Mouse (Mus musculus) olfactory bulb, adult 2 months (tissue): ENCODE measurements at regions not wholly inside any gene's neighbourhood (a gene's known extent, or its start where the extent isn't known, plus 50 kb on each side); places are given as distances from the start of the nearest gene placed in this dataset.

Source experiments
- CTCF ChIP-seq: fragments of 200-500 bp; IDR thresholded peaks from 2 replicates; pipeline ENCODE4 v1.5.1; 2012; ENCODE audit warnings: low read depth, mild to moderate bottlenecking, low read length, moderate library complexity; ENCODE audit not compliant: insufficient read depth
- POLR2A ChIP-seq: fragments of 200-500 bp; IDR thresholded peaks from 2 replicates; pipeline ENCODE4 v1.6.1; 2012; ENCODE audit warnings: mild to moderate bottlenecking, low read depth, low read length, moderate library complexity; ENCODE audit not compliant: insufficient read depth

GRCm38 (mm10) chr12:109738911-109739310 lies 138.8 kb upstream of the Rtl1 start:
- TF ChIP-seq POLR2A (no peak), CTCF (no peak)
